Mouse (Mus musculus) spleen, postnatal 0 days (tissue): ENCODE data around the gene Vti1a. TPM values are rescaled to one million over a fixed set of nuclear protein-coding genes. Genes with fewer than 3 reads are reported as not detected.

Experiments used
- polyA plus RNA-seq: library from polyadenylated mRNA; unstranded; fragments of >200 nt; fragmentation: Nextera tagmentation; extraction: Ambion mirVana; gene quantifications from 2 replicates; pipeline ENCODE4 v1.2.1, GENCODE M21; 2015

Gene Vti1a
- 20.6 and 22.7 TPM in 2 replicates for polyA plus RNA-seq

DNA sequence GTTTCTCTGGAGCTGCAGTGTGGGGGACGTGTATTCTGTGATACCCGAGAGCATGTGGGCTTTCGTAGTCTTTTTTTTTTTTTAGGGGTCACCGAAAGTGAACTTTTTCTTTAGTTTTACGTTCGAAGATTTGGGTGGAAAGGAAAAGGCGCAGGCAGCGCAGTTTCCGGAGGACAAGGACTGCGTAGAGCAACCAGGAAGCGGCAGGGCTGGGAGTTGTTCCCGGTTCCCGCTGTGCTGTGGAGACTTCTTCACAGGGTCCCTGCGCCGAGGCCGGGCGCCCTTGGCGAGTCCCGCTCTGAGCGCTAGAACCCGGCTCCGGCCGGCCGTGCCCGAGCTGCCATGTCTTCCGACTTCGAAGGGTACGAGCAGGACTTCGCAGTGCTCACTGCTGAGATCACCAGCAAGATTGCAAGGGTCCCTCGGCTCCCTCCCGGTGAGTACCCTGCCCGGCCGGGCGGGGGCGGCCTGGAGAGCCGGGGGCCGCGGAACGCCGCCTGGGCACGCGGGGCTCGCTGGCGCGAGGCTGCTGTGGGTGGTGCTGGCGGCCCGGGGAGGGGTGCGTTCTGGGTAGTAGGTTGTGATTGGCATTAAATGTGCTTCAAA is at the start of gene Vti1a:
Gene Vti1a (plus strand): TSS at position 187 of the 606 bp plus-strand sequence.

GRCm38 (mm10) chr19:55315452-55316108 is 515 bp upstream of the Vti1a start, which contains the start of gene Zdhhc6:
TSS of gene Zdhhc6 (minus strand) at chr19:55316032.

Other genes with a start within 250 kb of the Vti1a start
- gene Gpam, start 189.1 kb upstream of the Vti1a start, polyA plus RNA-seq = 5.6 and 6.9 TPM in 2 replicates
- gene Tectb, start 135.6 kb upstream of the Vti1a start, polyA plus RNA-seq = not detected in 2 replicates
- 0.10 and 0.11 TPM in 2 replicates for gene Gucy2g, start 75.1 kb upstream of the Vti1a start, polyA plus RNA-seq
- gene Acsl5, start 64.4 kb upstream of the Vti1a start, polyA plus RNA-seq = 161 and 166 TPM in 2 replicates
- gene Zdhhc6, start 263 bp upstream of the Vti1a start, polyA plus RNA-seq = 61.5 and 62.2 TPM in 2 replicates